Mouse (Mus musculus): ENCODE results near the gene Helz. TPM values are rescaled to one million over a fixed set of nuclear protein-coding genes. Genes with fewer than 3 reads are reported as not detected.

Gene Helz
- polyA plus RNA-seq, 1 experiment from 2014 or later, result 7.1 TPM

Small RNA genes within 50 kb of the gene (microRNA-seq; reads per million reads assigned to microRNA genes)
- not detected for gene Mir6932

Other genes starting within 250 kb of the Helz start
- gene Pitpnc1, start 77.2 kb upstream of the Helz start, polyA plus RNA-seq (2015; fragmentation: Nextera tagmentation; extraction: Ambion mirVana), result 7.6 and 9.2 TPM in 2 replicates
- 79.2 and 81.0 TPM in 2 replicates for gene Psmd12, start 68.4 kb upstream of the Helz start, polyA plus RNA-seq (2015; fragmentation: Nextera tagmentation; extraction: Ambion mirVana)
- 0.98 and 2.0 TPM in 2 replicates for gene Cacng1, start 168.6 kb downstream of the Helz start, polyA plus RNA-seq (2015; fragmentation: Nextera tagmentation; extraction: Ambion mirVana)
- 0.05 and 0.06 TPM in 2 replicates for gene Cacng4, start 246.6 kb downstream of the Helz start, polyA plus RNA-seq (2015; fragmentation: Nextera tagmentation; extraction: Ambion mirVana)